Mouse (Mus musculus) adrenal gland, postnatal 36 days (tissue): ENCODE data around the gene Kcnh4. TPM values are rescaled to one million over a fixed set of nuclear protein-coding genes. Genes with fewer than 3 reads are reported as not detected.
A peak's percentile ranks its signal among the peaks of the same experiment; 100 is the strongest.

Experiments
- DNase-seq, 2 experiments: peaks; one replicate each; pipeline ENCODE4 v3.0.0; 2021; ENCODE audit warnings: mixed read lengths in 1 of 2
- total RNA-seq, 2 experiments: library from RNA; stranded (reverse); gene quantifications; 2 replicates each; pipeline ENCODE4 v1.2.3; 2021

Kcnh4 gene
- total RNA-seq, 2 experiments from 2014 or later, result 0.10 to 0.13 TPM

DNA sequence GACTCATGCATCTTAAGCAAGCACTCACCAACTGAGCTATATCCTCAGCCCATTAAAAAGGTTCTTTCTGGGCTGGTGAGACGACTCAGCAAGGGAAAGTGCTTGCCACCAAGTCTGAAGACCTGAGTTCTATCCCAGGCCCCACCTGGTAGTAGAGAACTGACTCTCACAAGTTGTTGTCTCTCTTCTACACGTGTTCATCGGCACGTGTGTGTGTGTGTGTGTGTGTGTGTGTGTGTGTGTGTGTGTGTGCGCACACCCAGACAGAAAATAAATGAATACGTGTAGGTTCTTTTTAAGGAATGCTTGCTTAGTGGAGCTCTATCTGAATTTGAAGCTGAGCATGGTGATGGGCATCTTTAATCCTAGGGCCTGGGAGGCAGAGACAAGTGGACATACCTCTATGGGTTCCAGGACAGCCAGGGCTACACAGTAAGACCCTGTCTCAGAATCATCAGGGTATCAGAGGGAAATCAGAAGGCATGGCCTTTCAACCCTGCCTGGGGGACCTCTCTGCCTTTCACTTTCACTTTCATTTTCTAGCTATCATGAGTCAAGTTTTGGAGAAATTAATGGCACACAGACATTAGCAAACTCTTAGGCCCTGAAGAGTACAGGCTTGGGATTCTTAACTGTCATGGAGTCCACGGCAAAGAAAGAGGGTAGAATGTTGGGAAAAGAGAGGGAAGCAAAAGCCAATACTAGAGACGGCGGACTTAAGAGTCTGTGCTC lies 24.4 kb downstream of the Kcnh4 start:
- DNase-seq, result no peak

DNA sequence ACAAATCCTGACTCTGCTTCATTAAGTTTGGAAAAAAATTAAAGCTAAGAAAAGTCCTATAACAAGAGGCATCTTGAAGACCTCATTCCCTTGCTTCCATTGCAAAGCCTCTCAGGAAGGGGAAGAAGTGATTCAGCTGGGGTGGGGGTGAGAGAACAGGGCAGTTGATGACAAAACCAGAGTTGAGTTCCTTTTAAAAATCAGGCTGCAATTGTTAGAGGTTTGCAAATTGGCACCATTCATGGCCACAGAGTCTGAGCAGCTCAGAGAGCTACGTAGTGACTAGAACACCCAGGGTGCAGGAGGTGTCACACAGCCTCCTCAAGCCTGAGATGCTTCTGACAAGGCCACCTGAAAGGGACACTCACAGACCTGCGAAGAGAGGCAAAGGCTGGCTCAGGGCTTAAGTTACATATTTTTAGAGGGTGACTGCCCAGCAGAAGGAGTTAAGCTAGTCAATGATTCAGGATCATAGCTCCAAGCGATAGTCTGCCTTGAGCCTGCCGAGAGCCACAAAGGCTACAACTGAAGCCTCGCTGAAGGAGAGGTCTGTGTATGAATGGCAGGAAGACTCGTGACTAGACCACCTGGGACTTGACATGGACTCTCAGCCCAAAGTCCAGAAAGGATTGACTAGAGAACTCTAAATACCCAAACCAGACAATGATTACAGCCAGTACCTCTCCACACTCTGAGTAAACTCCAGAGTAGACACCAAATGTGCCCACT lies 29.1 kb downstream of the Kcnh4 start:
- no peak for DNase-seq

DNA sequence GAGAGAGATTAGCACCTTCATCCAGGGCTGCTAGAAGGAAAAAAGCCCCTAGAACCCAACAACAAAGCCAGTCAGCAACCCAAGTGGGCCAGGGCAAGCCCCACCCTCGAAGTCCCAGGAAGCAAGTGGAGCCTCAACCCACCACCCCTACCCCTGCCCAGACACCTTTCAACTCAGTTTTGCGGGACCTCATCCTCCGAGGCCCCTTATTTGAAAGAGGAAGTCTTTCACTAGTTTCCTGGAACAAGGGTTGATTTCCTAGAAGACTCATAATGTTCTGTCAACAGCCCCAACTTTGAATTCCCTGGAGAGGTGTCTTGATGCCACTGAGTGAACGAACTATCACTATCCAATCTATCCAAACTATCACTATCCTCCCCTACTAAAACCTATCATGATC lies 29.8 kb downstream of the Kcnh4 start:
- DNase-seq, result no peak

DNA sequence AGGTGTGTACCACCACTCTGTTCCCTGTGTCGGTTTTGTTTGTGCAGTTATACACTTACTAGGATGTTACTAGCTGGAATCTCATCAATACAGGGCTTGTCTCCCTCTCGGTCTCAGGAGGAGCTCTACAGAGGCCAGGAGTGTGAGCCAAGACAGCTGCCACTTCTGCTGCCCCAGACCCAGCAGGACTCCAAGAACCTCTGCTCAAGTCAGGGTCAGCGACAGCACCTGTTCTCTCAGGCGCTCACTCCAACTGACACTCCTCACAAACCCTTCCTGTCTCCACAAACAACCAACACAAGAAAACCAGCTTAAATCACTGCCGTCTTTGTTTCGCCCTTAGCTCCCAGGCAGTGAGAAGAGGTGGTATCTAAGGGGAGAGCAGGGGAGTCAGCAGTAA lies 31.1 kb downstream of the Kcnh4 start:
- DNase-seq, result no peak

GRCm38 (mm10) chr11:100727201-100727600 lies 32.5 kb downstream of the Kcnh4 start:
- DNase-seq, result no peak

DNA sequence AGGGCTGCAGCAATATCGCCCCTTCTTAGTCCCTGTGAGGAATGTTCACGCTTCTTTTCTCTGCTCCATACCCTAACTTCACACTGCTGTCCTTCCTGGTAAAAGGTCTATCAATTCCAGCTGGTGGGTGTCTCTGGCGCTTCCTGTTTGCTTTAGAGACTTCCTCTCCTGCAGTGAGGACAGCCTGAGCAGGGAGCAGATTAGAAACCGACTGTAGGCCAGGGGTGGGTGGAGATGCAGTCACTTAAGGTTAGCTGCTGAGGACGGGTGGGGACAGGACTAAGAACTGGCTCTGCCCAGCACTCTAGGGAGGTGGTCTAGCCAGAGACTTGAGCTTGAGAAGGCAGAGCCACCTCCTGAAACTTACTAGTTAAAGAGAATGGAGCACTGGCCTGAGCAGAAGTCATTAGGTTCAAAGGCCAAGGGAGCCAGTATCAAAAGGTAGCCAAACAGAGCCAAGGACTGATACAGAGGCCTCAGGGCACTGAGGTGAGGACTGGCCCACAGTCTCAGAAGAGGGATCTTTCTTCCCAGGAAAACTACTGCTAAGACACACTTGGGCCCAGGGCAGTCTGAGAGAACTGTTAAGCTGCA lies 34.7 kb downstream of the Kcnh4 start:
- peak in 1 of 2 experiments; percentile 30 for DNase-seq

DNA sequence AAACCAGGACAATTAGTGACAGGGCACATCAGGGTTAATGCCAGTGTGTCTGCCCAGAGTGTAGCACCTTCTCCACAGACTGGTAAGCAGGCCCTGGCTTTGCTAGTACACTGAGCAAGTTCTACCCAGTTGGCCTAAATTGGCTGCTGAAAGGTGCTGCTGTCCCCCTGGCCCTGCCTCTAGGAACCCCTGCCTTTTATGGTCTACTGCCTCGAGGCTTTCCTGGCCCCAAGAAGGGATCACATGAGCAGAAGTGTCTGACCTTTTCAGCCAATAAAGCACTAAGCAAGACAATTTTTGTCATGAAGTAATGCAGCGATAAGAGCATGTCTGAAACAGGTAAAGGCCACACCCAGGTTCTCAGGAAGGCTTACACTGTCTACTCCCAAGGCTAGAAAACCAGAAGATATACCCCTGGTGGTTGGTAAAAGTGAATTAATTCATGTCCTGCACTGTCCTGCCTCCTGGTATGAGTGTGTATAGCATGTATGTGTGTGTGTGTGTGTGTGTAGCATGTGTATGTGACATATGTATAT lies 37.2 kb downstream of the Kcnh4 start:
- DNase-seq, result no peak

DNA sequence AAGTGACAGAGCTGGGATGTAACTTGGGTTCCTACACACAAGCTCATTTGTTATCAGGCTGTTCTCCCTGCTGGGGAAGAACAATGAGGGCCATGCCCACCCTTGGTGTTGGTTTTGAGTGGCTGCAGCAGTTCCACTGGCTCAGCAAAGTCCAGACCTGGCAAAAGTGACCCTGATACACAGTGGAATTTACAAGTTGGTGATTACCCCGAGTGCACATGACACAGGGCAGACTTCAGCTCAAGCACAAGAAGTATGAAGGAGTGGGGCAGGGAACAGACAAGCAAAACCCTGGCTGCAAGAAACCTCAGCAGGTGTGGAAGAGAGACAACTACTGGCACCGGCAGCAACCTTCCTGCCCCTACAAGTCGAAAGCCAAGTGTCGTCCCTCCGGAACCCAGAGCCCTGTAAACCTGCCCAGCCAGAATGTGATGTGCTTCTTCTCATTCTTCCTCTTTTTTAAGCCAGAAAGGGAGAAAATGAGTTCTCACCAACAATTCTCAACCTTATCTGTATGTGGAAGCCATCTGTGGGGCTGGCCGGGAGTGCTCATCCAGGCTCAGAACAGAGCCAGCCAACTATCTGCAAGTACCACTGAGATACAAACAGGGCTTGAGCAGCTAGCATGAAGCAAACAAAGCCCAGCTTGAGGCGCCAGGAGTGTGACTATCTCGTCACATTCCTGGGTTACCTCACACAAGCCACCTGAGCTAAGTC lies 37.8 kb downstream of the Kcnh4 start:
- no peak for DNase-seq

GRCm38 (mm10) chr11:100721254-100721653 lies 38.5 kb downstream of the Kcnh4 start:
- DNase-seq, result no peak

- peak in 1 of 2 experiments; percentile 48 for DNase-seq
Measured at GRCm38 (mm10) chr11:100720345-100720744, 39.4 kb downstream of the Kcnh4 start.

GRCm38 (mm10) chr11:100719893-100720292 lies 39.8 kb downstream of the Kcnh4 start:
- DNase-seq, result peak in 1 of 2 experiments; percentile 35

DNA sequence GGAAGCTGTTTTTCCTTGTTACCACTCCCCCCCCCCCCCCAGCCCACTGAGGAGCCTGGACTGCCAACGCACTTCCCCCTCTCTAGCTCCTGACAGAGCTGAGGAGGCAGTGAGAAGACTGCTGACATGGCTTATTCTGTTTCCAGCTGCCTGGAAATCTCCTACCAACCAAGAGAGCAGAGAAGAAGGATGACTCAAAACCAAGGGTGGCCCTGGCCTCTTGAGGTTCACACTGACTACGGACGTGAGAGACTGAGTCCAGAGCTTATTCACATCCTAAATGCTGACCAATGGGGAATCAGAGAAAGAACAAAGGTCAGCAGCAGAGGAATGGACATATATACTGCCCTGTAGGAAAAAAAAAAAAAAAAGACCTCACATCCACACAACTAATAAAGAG lies 40.4 kb downstream of the Kcnh4 start:
- peak in 1 of 2 experiments; percentile 36 for DNase-seq

DNA sequence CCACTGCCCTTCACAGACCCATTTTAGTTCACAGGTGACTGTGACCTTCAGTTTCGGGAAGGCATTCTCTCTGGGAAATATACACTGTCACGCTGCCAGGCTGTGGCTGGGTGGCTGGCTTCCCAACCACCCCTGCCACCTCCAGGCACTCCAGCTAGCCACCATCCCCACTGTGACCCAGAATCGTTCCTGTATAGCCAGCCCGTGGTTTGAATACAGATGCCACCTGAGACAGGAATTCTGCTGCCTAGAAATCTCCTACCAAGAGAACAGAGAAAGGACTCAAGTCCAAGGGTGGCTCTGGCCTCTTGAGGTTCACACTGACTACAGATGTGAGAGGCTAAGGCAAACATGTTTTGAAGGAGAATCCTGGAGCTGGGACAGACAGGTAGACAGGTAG lies 40.9 kb downstream of the Kcnh4 start:
- DNase-seq, result no peak

DNA sequence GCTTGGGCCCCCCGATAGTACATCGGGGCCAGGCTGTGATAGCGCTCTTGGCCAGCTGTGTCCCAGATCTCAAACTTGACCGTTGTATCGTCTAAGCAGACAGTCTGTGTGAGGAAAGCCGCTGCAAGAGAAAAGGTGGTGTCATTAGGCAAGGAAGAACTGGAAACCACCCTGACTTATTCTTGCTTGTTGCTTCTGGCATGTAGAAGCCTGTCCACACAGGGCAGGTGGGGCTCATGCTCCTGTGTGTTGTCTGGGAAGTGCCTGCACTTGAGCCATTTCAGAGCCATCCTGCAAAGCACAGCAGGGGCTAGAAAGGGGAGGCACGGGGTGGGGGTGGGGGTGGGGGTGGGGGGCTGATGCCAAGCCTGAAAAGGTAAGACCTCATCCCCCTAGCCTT lies 41.3 kb downstream of the Kcnh4 start:
- no peak for DNase-seq

GRCm38 (mm10) chr11:100716649-100717048 lies 43.1 kb downstream of the Kcnh4 start:
- DNase-seq, result no peak

- no peak for DNase-seq
Measured at GRCm38 (mm10) chr11:100714948-100715347, 44.8 kb downstream of the Kcnh4 start.

GRCm38 (mm10) chr11:100714534-100714915 lies 45.2 kb downstream of the Kcnh4 start:
- peak; percentile 84 to 90 for DNase-seq

GRCm38 (mm10) chr11:100713735-100714533 lies 45.8 kb downstream of the Kcnh4 start, which contains the start of gene Hspb9:
Gene Hspb9 (plus strand): TSS chr11:100713850.
- peak; percentile 84 to 92 for DNase-seq

GRCm38 (mm10) chr11:100713174-100713573 lies 46.6 kb downstream of the Kcnh4 start:
- DNase-seq, result no peak

GRCm38 (mm10) chr11:100711783-100712615 lies 47.7 kb downstream of the Kcnh4 start, which contains the start of gene Kat2a:
Gene Kat2a (minus strand): TSS chr11:100712465.
- peak; percentile 91 to 95 for DNase-seq
